Mouse (Mus musculus): ENCODE data around the gene Vmn1r70.

The Vmn1r70 gene

DNA sequence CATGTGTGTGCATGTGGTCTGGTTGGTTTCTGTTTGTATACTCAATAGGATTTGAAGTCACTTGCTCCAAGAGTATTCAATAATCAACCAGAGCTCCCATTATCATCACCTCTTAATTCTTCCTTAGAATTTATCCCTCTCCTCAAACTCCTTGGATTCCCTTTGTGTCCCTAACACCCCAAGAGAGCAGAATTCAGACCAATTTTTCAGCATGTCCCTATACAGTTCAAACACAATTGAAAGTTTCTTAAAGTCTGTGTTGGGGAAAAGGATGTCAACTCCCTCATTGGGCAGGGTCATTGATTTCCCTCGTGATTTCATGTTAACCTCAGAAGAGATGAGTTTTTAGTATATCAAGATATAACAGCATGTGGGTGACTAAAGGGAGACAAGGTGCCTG lies at the start of gene Vmn1r70:
Gene Vmn1r70, plus strand, starts transcription at position 301 of the 400 bp plus-strand sequence.
- no peak for DNase-seq (ENCODE audit: low read depth)

DNA sequence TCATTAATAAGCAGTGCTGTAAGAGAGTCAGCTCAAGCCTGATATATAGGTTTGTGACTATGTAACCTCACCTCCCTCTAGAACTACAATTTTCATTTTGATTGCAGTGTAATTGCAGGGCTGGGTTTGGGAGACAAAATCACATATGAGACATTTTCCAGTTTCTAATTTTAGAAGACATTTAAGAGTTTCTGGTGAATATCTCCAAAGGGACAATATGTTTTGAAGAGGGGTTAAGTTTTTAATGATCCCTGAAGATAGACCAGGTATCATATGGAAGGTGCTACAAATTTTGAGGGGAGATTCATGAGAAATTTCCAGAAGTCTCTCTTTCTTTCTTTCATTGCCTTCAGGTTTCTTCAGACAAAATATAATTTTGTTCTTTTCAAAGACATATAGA lies 17.8 kb upstream of the Vmn1r70 start, which contains the start of gene Vmn1r69:
Gene Vmn1r69, minus strand, starts transcription at position 101 of the 400 bp plus-strand sequence.
- no peak for DNase-seq (ENCODE audit: low read depth)
